Mouse (Mus musculus) retina, embryonic 14.5 days (tissue): Measurements from ENCODE around the gene Gm8251.
"Not testable (repeated sequence)": the region's sequence is repeated elsewhere in the genome, so short reads cannot be mapped to it uniquely, and the experiment has no call there.

Experiments
- DNase-seq: peaks from one replicate; pipeline ENCODE4 v3.0.0-alpha.2; 2015; ENCODE audit warnings: low spot score

Gene Gm8251

GRCm38 (mm10) chr1:44061836-44062235 is at the start of gene Gm8251:
Gene Gm8251 (minus strand): TSS chr1:44061936.
- no peak for DNase-seq

- peak; percentile 16 for DNase-seq
Measured at GRCm38 (mm10) chr1:44102939-44103338, 41.2 kb upstream of the Gm8251 start.

- peak; percentile 98 for DNase-seq
Measured at GRCm38 (mm10) chr1:44102259-44102717, 40.6 kb upstream of the Gm8251 start, which contains the start of gene Tex30. Gene Tex30 (minus strand): TSS chr1:44102441.

GRCm38 (mm10) chr1:44101448-44102225 is 39.9 kb upstream of the Gm8251 start:
- DNase-seq: peak; percentile 59

- peak; percentile 74 for DNase-seq
Measured at GRCm38 (mm10) chr1:44064625-44065024, 2.9 kb upstream of the Gm8251 start.

GRCm38 (mm10) chr1:44063439-44063838 is 1.7 kb upstream of the Gm8251 start:
- DNase-seq: no peak

- DNase-seq: no peak
Measured at GRCm38 (mm10) chr1:44057805-44058204, 3.9 kb downstream of the Gm8251 start.

GRCm38 (mm10) chr1:44046556-44046955 is 15.2 kb downstream of the Gm8251 start:
- no peak for DNase-seq

GRCm38 (mm10) chr1:44045689-44046088 is 16.0 kb downstream of the Gm8251 start:
- not testable (repeated sequence) for DNase-seq

- DNase-seq: no peak
Measured at GRCm38 (mm10) chr1:44042555-44042915, 19.2 kb downstream of the Gm8251 start.

- peak; percentile 86 for DNase-seq
Measured at GRCm38 (mm10) chr1:44041797-44042554, 19.8 kb downstream of the Gm8251 start.

- no peak for DNase-seq
Measured at GRCm38 (mm10) chr1:44032948-44033347, 28.8 kb downstream of the Gm8251 start.

GRCm38 (mm10) chr1:44032213-44032612 is 29.5 kb downstream of the Gm8251 start:
- no peak for DNase-seq

- no peak for DNase-seq
Measured at GRCm38 (mm10) chr1:44027651-44028050, 34.1 kb downstream of the Gm8251 start.

- DNase-seq: no peak
Measured at GRCm38 (mm10) chr1:44022656-44023055, 39.1 kb downstream of the Gm8251 start.

GRCm38 (mm10) chr1:44019934-44020333 is 41.8 kb downstream of the Gm8251 start, which contains the start of gene Mettl21c:
Gene Mettl21c (minus strand): TSS chr1:44020034.
- DNase-seq: no peak

GRCm38 (mm10) chr1:44015556-44015955 is 46.2 kb downstream of the Gm8251 start:
- DNase-seq: no peak
